Mouse (Mus musculus): ENCODE measurements around the gene Tirap.

DNA sequence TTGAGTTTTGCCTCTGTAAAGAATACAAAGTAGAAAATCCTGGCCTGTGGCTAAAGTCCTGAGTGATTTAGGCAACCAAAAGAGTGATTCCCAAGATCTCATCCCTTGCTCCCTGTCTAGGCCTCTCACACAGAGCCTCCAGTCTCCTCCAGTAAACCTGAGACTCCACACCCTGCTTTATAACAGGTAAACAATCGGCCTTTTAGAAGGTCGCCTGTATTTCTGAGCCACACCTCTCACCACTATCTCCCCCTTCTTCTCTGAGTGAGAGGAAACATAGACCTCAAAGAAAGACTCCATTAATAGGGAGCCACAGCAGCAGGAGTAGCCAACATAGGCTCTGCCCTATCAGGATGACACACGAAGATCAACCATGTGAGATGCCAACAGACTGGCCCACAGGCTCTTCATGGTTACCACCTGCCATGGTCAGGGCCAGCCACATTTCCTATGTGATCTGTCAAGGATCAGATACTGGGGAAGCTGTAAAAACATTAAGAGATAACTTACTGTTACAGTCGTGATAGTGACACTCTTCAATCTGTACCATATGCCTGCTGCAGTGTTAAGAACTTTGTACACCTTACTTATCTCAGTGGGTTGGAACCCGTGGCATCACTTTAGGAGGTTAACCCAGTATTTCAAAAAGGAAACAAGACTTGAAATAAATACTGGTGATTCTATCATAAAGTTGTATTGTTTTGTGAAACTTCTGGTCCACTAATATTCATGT is 35.8 kb downstream of the Tirap start:
- no peak for TF ChIP-seq CTCF (IDR thresholded peaks at IDR 0.05; ENCODE audit: extremely low read depth, insufficient read length, insufficient replicate concordance, low read depth, low read length)
- no peak for TF ChIP-seq POLR2A (IDR thresholded peaks at IDR 0.05; ENCODE audit: low read depth, low read length)
